8 mouse cellular contexts compared by ENCODE assay signal in genomic region chr9:21352463-21353372, GRCm38 (mm10). TPM values are rescaled to one million over a fixed set of nuclear protein-coding genes. Genes with fewer than 3 reads are reported as not detected.
A peak's percentile ranks its signal among the peaks of the same experiment; 100 is the strongest.
DNase-seq lines count a peak whose midpoint lies in the region; ATAC-seq lines count a peak whose summit lies in the region.
"Had no signal": no experiment of that assay in that cellular context is flagged by ENCODE, and none has a peak within 500 bp of the region (broad histone marks: within the 10 kb centered on the region; RNA-seq: fewer than 3 reads in every experiment).

No protein-coding gene starts in this region.

- 0 out of 2 replicates have a peak overlapping the region, but pooled peaks have one; percentile 25 for H3K27ac ChIP-seq in midbrain, embryonic 12.5 days (replicated peaks)
- no peak overlapping the region for H3K27ac ChIP-seq in midbrain, embryonic 15.5 days
- peak overlapping the region; percentile 83 for H3K27ac ChIP-seq in embryonic facial prominence, embryonic 14.5 days (replicated peaks; ENCODE audit: low read depth, low read length)

- 37% methylated on average over 20 of the region's 20 CpGs for WGBS in midbrain, embryonic 12.5 days
- 36% methylated on average over 20 of the region's 20 CpGs for WGBS in midbrain, embryonic 15.5 days
- whole genome bisulfite sequencing in embryonic facial prominence, embryonic 14.5 days, result 26% methylated on average over 20 of the region's 20 CpGs

- peaks cover 55% of the 10 kb centered on the region for H3K36me3 ChIP-seq in midbrain, embryonic 12.5 days
- H3K36me3 ChIP-seq in midbrain, embryonic 15.5 days (replicated peaks), result peaks cover 35% of the 10 kb centered on the region; the same call in 1 of the 2 replicates
- peaks cover 67% of the 10 kb centered on the region for H3K36me3 ChIP-seq in embryonic facial prominence, embryonic 14.5 days (ENCODE audit: control insufficient read depth, insufficient read depth, low read length)

- no peaks in the 10 kb centered on the region for H3K9me3 ChIP-seq in midbrain, embryonic 12.5 days
- no peaks in the 10 kb centered on the region for H3K9me3 ChIP-seq in midbrain, embryonic 15.5 days
- H3K9me3 ChIP-seq in embryonic facial prominence, embryonic 14.5 days (ENCODE audit: control insufficient read depth, low read length), result no peaks in the 10 kb centered on the region

- no peak overlapping the region; the same call in 1 of the 2 replicates for H3K9ac ChIP-seq in midbrain, embryonic 12.5 days (replicated peaks)
- H3K9ac ChIP-seq in midbrain, embryonic 15.5 days, result no peak overlapping the region
- peak overlapping the region; percentile 35; the same call in 1 of the 2 replicates for H3K9ac ChIP-seq in embryonic facial prominence, embryonic 14.5 days (ENCODE audit: low read depth, low read length)

- H3K4me1 ChIP-seq in midbrain, embryonic 12.5 days, result 0 out of 2 replicates have a peak, but pooled peaks cover 8% of the 10 kb centered on the region
- no peaks in the 10 kb centered on the region for H3K4me1 ChIP-seq in midbrain, embryonic 15.5 days
- peaks cover 11% of the 10 kb centered on the region for H3K4me1 ChIP-seq in embryonic facial prominence, embryonic 14.5 days (ENCODE audit: control insufficient read depth, insufficient read depth, low read length)

- no peak for ATAC-seq in midbrain, embryonic 12.5 days (ENCODE audit: low FRiP score, low read depth)
- ATAC-seq in midbrain, embryonic 15.5 days (replicated peaks), result no peak
- no peak for ATAC-seq in embryonic facial prominence, embryonic 14.5 days (ENCODE audit: low read depth)

- H3K4me3 ChIP-seq in midbrain, embryonic 12.5 days, result no peak overlapping the region
- H3K4me3 ChIP-seq in midbrain, embryonic 15.5 days, result no peak overlapping the region
- no peak overlapping the region for H3K4me3 ChIP-seq in embryonic facial prominence, embryonic 14.5 days (ENCODE audit: low read depth, low read length)

- DNase-seq in embryonic facial prominence, embryonic 14.5 days (ENCODE audit: low spot score), result no peak
- DNase-seq in kidney, postnatal 14 days, result peak; percentile 39
- DNase-seq in thymus, postnatal 0 days (ENCODE audit: low spot score), result peak; percentile 31
- DNase-seq in cerebellum, postnatal 14 days, result no peak
- no peak for DNase-seq in cerebellum, adult 8-10 months
- DNase-seq: adrenal gland, postnatal 25 days had no signal

- no peaks in the 10 kb centered on the region for H3K27me3 ChIP-seq in midbrain, embryonic 12.5 days
- no peaks in the 10 kb centered on the region for H3K27me3 ChIP-seq in midbrain, embryonic 15.5 days (replicated peaks)
- no peaks in the 10 kb centered on the region for H3K27me3 ChIP-seq in embryonic facial prominence, embryonic 14.5 days (replicated peaks; ENCODE audit: control insufficient read depth, insufficient read depth, low read length)

- H3K4me2 ChIP-seq in midbrain, embryonic 12.5 days (replicated peaks), result no peak overlapping the region
- no peak overlapping the region for H3K4me2 ChIP-seq in midbrain, embryonic 15.5 days
- H3K4me2 ChIP-seq in embryonic facial prominence, embryonic 14.5 days (ENCODE audit: low read depth, low read length), result peak overlapping the region; percentile 25; the same call in 1 of the 2 replicates

RNA-seq across cellular contexts. Expression of gene Ilf3, which starts 15.0 kb away (rescaled TPM):
- 314 and 322 TPM in 2 replicates for polyA plus RNA-seq in midbrain, embryonic 12.5 days (2016; fragmentation: Nextera tagmentation; extraction: Ambion mirVana)
- polyA plus RNA-seq in midbrain, embryonic 15.5 days (2015; fragmentation: Nextera tagmentation; extraction: Ambion mirVana), result 246 and 256 TPM in 2 replicates
- 139 and 177 TPM in 2 replicates for polyA plus RNA-seq in embryonic facial prominence, embryonic 14.5 days (2014; fragmentation: Nextera tagmentation; extraction: Ambion mirVana)
- polyA plus RNA-seq in thymus, postnatal 0 days (2015; fragmentation: Nextera tagmentation; extraction: Ambion mirVana), result 138 TPM in 2 replicates

RNA-seq across cellular contexts. Expression of gene Slc44a2, which starts 32.2 kb away (rescaled TPM):
- polyA plus RNA-seq in midbrain, embryonic 12.5 days (2016; fragmentation: Nextera tagmentation; extraction: Ambion mirVana), result 71.3 and 74.1 TPM in 2 replicates
- 63.3 and 70.0 TPM in 2 replicates for polyA plus RNA-seq in midbrain, embryonic 15.5 days (2015; fragmentation: Nextera tagmentation; extraction: Ambion mirVana)
- polyA plus RNA-seq in embryonic facial prominence, embryonic 14.5 days (2014; fragmentation: Nextera tagmentation; extraction: Ambion mirVana), result 111 and 132 TPM in 2 replicates
- polyA plus RNA-seq in thymus, postnatal 0 days (2015; fragmentation: Nextera tagmentation; extraction: Ambion mirVana), result 161 and 167 TPM in 2 replicates

RNA-seq across cellular contexts. Expression of gene Ap1m2, which starts 40.6 kb away (rescaled TPM):
- polyA plus RNA-seq in midbrain, embryonic 12.5 days (2016; fragmentation: Nextera tagmentation; extraction: Ambion mirVana), result 0.39 and 0.78 TPM in 2 replicates
- 1.1 and 1.2 TPM in 2 replicates for polyA plus RNA-seq in midbrain, embryonic 15.5 days (2015; fragmentation: Nextera tagmentation; extraction: Ambion mirVana)
- polyA plus RNA-seq in embryonic facial prominence, embryonic 14.5 days (2014; fragmentation: Nextera tagmentation; extraction: Ambion mirVana), result 20.8 and 22.7 TPM in 2 replicates
- polyA plus RNA-seq in thymus, postnatal 0 days (2015; fragmentation: Nextera tagmentation; extraction: Ambion mirVana), result 20.2 and 21.0 TPM in 2 replicates

RNA-seq across cellular contexts. Expression of gene Qtrt1, which starts 58.9 kb away (rescaled TPM):
- 45.3 and 50.7 TPM in 2 replicates for polyA plus RNA-seq in midbrain, embryonic 12.5 days (2016; fragmentation: Nextera tagmentation; extraction: Ambion mirVana)
- polyA plus RNA-seq in midbrain, embryonic 15.5 days (2015; fragmentation: Nextera tagmentation; extraction: Ambion mirVana), result 59.0 and 59.3 TPM in 2 replicates
- 36.9 and 49.4 TPM in 2 replicates for polyA plus RNA-seq in embryonic facial prominence, embryonic 14.5 days (2014; fragmentation: Nextera tagmentation; extraction: Ambion mirVana)
- polyA plus RNA-seq in thymus, postnatal 0 days (2015; fragmentation: Nextera tagmentation; extraction: Ambion mirVana), result 27.0 and 29.1 TPM in 2 replicates

Comparison
In these comparisons a context has a peak if more than half of its experiments do, and no peak if none do; other contexts are left out.
1. DNase-seq: peak in kidney, postnatal 14 days (single experiment) and thymus, postnatal 0 days (single experiment); none in embryonic facial prominence, embryonic 14.5 days (single experiment), cerebellum, postnatal 14 days (0 of 2) and cerebellum, adult 8-10 months (single experiment).